Mouse (Mus musculus) thymus, postnatal 14 days (tissue): Measurements from ENCODE around the gene Gli2.

Experiments used
- DNase-seq: peaks from one replicate; pipeline ENCODE4 v3.0.0; 2021

Gli2 gene

GRCm38 (mm10) chr1:118787486-118787885 lies 265.9 kb downstream of the Gli2 start:
- no peak for DNase-seq
